Mouse (Mus musculus): ENCODE results near the gene Pold1. TPM values are rescaled to one million over a fixed set of nuclear protein-coding genes. Genes with fewer than 3 reads are reported as not detected.
A peak's percentile ranks its signal among the peaks of the same experiment; 100 is the strongest.

Gene Pold1
- polyA plus RNA-seq, 1 experiment, result 14.9 TPM

DNA sequence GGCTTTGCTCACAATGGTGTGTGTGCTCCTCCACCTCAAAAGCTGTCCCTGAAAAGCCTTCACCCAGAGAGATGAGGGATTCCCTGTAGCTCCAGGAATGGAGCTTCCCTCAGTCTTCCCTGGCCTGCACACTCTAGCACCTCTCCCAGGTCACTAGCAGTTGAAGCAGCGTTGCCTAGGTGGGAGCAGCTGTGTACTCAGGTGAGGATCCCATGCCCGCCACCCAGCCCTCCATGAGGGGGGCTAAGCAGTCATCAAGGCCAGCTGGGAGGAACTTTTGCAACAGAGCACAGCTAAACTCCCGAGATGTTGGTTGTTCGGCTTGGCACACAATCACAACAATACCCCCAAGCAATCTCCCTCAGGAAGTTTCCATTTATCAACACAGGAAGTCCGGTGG lies 34.1 kb upstream of the Pold1 start:
- no peak for DNase-seq (ENCODE audit: extremely low spot score in 1 of 2, low spot score in 1 of 2)

DNA sequence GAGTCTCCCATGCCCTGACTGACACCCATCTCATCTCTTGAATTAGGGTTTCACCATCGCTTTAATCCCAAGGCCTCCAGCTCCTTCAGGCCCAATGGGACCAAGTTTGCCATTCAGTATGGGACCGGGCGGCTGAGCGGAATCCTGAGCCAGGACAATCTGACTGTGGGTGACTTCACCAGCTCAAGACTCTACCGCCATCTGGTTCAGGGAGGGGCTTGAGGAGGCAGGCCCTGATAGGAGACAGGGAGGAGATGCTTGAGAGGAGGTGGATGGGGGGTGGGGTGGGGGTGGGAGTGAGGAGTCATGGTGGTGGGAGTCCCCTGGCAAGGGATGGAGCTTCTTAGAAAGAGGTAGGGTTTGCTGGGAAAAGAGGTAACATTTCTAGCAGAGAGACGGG lies 33.0 kb upstream of the Pold1 start:
- no peak for DNase-seq (ENCODE audit: extremely low spot score in 1 of 2, low spot score in 1 of 2)

DNA sequence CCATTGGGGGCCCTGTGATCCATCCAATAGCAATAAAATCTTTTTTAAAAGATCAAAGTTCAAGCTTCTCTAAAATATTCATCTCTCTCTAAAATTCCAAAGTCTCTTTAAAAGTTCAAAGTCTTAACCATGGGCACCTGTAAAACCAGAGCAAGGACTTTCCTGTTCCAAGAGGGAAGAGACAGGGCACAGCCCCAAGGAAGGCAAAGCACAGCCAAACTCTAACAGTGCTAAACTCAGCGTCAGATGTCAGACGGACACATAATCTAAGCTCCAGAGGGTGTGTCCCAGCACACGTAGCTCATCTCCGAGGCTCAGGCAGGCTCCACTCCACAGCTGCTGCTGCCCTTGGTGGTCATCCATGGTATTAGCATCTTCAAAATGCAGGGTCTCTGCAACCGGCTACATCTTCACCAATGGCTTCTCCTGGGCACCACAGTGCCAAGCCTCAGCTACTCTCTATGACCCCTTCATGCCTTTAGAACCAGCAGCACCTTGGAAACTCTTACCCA lies 27.7 kb upstream of the Pold1 start:
- DNase-seq (ENCODE audit: extremely low spot score in 1 of 2, low spot score in 1 of 2), result no peak

DNA sequence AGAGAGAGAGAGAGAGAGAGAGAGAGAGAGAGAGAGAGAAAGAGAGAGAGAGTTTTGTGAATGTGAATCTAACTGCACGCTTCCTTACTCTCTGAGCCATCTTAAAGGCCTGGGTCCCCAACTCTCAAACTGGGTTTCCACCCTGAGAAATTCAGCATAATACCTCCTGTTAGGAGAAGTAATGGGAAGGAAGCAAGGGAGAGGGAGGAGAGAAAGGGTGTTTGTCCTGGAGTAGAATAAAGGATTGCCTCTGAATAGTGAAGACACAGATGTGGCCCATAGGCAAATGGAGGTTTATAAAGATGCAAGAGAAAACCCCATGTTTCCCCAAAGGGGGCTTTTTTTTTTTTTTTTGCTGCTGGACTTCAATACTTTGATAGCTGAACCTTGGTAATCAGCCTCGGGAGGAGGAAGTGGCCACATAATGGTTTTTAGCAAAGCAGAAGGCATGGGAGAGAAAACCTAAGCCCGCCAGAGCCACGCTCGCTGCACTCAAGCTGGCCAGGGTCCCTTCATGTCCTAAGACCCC lies 24.4 kb upstream of the Pold1 start:
- no peak for DNase-seq (ENCODE audit: extremely low spot score in 1 of 2, low spot score in 1 of 2)

DNA sequence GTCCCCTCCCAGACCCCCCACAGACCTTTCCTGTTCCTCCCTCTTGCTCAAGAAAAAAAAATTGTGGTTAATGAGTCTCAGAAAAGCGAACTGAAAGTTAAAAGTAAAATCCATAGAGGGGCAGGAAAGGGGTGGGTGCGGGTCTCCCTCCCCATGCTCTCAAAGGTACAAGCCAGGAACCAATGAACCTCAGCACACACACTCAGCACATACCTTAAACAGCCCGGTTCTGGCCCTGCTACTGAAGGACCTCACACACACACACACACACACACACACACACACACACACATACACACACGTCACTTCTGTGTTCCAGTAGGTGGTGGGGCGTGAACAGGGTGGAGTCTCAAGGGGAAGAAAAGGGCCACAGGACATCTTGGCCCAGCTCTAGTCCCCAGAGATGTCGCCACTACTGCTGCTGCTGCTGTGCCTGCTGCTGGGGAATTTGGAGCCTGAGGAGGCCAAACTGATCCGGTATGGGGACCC lies 23.6 kb upstream of the Pold1 start, which contains the start of gene Napsa:
Gene Napsa, plus strand, starts transcription at position 168 of the 489 bp plus-strand sequence.
- no peak for DNase-seq (ENCODE audit: extremely low spot score in 1 of 2, low spot score in 1 of 2)

DNA sequence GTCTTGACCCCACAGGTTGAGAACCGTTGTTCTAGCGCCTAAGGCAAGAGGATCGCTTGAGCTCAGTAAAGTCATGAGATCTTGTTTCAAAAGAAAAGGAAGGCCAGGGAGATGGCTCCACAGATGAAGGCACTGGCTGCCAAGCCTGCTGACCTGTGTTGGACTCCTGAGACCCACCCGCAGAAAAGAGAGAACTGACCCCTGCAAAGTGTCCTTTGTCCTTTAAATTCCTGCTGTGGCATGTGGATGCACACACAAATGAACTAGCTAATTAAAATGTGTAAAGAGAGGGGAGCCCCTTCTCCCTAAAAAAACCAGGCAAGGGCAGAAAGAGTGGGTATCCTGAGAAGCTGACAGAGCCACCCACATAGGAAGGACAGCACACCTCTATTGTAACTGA lies 23.2 kb upstream of the Pold1 start:
- no peak for DNase-seq (ENCODE audit: extremely low spot score in 1 of 2, low spot score in 1 of 2)

DNA sequence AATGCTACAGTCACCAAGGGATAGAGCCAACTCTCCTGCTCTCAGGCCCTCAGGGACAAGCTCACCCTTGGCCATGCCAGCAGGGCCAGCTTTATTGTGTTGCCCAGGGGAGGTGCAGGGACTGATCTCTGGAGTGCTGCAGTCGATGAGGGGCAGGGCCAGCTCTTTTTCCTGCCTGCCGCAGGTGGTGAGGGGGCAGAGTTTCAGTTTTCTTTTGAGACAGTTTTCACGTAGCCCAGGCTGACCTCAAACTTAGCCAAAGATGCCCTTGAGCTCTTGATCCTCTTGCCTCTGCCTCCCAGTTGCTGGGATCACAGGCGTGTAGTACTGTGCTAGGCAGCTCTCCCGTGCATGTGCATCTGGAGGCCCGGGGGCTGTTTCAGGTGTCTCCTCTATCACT lies 22.3 kb upstream of the Pold1 start:
- no peak for DNase-seq (ENCODE audit: extremely low spot score in 1 of 2, low spot score in 1 of 2)

DNA sequence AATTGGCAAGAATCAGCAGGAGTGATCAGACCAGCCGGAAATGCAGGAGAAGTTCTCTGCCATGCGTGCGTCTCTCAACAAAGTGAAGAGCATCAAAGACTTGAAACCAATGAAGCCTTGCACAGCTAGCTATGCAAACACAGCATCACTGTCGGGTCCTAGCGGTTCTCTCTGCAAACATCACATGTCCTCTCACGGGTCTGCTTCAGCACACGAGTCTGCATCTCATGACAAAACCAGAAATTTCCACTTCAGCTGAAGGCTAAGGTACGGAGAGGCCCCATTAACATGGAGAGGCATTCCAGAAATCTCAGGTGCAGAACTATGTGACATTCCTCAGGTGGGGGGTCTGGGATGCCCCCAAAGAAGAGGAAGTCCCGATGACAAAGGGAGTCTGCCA lies 20.2 kb upstream of the Pold1 start:
- DNase-seq (ENCODE audit: extremely low spot score in 1 of 2, low spot score in 1 of 2), result no peak

DNA sequence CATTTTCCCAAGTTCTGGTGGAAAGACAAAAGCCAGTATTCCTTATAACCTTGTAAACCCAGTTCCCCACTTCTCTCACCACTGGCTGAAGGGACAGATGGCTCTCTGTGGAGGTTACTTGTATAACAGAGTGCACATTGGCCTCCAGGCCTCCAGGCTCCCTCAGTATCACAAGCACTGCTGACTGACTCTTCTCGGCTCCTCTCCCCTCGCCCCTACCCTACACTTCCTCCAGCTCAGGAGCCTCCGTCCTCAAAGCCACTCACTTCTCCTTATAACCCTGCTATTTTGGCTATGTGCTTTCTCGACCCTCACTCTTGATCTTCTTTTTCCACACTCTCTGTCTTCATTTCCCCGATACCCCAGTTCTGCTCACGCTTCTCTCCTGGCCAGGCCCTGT lies 16.8 kb upstream of the Pold1 start:
- DNase-seq (ENCODE audit: extremely low spot score in 1 of 2, low spot score in 1 of 2), result no peak

DNA sequence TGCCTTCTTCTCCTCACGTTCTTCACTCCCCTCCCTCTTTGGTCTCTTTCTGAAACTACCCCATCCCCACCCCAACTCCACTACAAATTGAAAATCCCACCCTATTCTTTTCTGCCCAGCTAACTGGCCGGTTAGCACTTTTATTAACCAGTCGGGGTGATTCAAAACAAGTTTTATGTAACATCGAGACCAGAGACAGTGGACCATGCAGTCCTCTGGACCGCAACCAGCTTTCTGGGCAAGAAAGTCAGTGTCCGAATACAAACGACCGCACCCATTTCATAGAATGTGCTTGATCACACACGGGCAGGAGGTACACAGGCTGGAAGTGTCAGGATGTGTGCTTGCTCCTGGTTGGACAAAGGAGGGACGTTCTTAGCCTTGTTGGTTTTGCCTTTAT lies 15.8 kb upstream of the Pold1 start:
- DNase-seq (ENCODE audit: extremely low spot score in 1 of 2, low spot score in 1 of 2), result no peak

DNA sequence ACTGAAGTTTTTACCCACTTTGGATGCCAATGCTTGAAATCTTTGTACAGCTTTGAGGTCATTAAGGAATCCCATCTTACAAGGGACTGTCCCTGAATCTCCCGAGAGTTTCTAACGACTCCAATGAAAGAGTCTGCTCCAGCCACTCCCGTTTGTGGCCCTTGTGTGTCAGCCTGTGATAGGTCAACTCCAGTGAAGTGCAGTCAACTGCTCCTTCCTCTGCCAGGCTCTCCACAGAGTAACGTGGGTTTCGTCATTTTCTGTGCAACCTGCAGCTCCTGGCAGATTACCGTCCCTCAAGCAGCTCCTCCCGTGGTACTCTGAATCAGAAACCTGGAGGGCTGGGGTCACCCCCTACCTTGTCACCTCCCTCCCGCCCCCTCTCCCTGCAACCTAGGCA lies 14.6 kb upstream of the Pold1 start:
- DNase-seq (ENCODE audit: extremely low spot score in 1 of 2, low spot score in 1 of 2), result no peak

DNA sequence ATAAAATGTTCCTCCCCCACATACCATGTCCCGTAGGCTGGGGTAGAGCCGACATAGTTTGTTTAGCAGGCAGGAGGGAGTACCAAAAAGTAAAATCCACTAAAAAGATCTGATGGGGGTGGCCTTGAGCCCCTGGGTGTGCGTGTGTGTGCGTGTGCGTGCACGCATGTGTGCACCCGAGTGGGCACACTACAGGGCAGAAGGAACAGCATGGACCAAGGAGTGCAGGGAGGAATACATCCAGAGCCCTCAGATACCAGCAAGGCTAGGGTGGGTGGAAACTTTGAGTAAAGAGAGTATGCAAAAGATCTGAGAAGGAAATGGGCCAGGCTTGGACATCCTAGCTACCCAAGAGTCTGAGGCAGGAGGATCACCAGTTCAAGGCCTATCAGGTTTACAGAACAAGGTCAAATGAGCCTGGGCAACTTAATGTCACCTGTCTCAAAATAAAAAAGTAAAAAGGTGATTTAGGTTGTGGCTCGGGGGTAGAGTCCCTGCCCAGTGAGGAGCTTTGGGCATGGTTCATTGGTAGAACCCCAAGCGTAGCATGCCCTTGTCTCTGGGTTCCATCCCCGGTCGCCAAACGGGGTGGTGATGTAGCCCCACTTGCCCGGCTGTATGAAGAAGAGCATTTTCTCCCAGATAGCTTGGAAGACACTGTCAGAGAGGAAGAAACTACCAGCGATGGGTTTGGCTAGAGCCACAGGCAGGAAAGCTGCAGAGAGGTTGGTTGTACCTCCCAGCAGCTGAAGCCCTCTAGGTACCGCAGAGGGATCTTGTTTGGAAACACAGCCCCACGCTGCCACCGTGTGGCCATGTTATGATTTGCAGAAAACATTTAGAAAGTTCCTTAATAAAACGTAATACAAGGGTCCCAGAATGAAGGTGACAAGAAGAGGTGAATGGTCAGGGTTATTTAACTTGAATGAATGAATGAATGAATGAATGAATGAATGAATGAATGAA lies 12.1 kb upstream of the Pold1 start:
- peak in 1 of 2 experiments; percentile 90 for DNase-seq (ENCODE audit: extremely low spot score in 1 of 2, low spot score in 1 of 2)

DNA sequence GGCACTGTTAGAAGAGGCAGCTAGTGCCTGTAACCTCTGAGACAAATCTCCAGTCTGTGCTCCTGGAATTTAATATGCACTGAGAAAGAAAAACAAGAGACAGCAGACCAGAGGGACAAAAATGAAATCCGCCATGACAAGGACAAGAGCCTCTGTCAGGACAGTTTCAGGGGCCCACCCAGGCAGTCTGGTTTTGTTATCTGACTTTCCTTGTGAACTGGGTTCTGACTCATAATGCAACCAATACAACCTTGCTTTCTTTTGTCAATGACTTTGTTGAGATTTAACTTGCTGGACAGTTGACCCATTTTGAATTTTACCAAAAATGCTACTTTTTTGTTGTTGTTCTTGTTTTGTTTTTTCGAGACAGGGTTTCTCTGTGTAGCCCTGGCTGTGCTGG lies 9.0 kb upstream of the Pold1 start:
- DNase-seq (ENCODE audit: extremely low spot score in 1 of 2, low spot score in 1 of 2), result no peak

DNA sequence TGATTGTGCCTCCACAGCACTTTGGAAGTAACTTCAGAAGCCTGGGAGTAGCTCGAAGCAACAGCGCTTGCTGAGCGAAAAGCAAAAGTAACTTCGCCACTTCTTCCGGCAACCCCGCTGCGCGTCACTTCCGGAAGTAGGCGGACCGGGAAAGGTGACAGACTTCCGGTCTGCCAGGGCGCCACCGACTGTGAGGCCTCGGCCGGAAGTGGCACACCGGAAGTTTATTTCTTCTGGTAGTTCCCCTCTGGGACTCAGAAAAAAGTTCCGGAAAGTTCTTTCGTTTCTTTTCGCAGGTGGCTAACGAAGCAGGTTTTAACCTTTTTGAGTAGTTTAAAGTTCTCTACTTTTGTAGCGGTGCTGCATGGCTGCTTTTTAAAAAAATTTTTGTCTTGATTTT lies 5.2 kb upstream of the Pold1 start, which contains the start of gene Nr1h2:
Gene Nr1h2, minus strand, starts transcription at position 126 of the 400 bp plus-strand sequence.
- peak; percentile 88 to 96 for DNase-seq (ENCODE audit: extremely low spot score in 1 of 2, low spot score in 1 of 2)

DNA sequence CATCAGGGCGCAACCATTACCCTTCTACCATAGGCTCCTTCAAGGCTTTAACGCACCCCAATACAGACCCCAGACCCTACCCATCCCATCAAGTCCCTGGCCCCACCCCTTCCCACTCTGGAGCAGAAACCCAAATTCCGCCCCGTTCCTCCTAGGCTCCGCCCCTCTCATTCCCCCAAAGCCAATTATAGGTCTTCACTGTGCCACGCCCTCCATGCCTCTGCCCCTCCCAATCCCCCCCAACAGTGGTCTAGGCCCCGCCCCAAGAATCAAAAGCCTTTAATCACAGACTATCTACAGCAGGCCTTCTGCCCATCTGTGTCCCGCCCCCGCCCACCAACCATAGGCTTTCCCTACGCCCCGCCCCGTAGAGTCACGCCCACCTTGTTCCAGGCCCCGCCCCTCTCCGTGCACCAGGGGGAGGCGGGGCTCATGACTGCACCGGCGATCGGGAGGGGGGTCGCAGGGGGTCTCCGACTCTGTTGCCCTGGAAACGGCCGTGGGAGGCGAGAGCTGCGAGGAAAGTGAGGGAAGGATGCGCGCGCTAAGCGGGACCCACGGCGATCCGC lies 4.6 kb upstream of the Pold1 start:
- peak in 1 of 2 experiments; percentile 52 for DNase-seq (ENCODE audit: extremely low spot score in 1 of 2, low spot score in 1 of 2)

DNA sequence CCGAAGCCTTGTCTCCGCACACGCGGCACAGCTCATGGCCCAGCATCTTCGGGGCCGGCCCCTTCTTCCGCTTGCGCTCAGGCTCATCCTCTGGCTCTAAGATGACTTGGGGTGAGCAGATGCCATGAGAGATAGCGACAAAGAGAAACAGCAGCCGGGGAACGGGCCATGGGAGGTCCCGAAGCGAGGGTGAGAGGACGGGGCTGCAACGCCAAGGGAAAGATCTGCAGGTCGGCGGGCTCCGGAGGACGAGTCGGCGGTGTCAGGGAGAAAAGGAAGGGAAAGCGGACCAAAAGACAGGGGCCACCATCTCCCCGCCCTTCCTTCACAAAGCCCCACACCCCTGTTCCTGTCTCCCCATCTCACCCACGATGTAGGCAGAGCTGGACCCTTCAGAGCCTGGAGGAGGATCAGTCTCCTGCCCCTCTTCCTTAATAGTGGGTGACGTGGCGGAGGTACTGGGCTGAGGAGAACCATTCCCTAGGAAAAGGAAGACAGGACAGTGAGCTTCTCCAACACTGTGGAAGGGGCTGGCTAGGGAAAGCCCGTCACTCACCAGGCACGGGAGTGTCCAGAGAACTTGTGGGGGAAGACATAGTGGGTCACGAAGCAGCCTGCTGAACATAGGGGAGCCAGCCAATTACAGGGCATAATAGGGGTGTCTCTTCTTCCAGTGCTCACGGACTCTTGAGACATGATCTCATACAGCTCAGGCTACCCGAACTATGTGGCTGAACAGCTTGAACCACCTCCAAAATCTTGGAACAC lies 3.7 kb upstream of the Pold1 start:
- no peak for DNase-seq (ENCODE audit: extremely low spot score in 1 of 2, low spot score in 1 of 2)

DNA sequence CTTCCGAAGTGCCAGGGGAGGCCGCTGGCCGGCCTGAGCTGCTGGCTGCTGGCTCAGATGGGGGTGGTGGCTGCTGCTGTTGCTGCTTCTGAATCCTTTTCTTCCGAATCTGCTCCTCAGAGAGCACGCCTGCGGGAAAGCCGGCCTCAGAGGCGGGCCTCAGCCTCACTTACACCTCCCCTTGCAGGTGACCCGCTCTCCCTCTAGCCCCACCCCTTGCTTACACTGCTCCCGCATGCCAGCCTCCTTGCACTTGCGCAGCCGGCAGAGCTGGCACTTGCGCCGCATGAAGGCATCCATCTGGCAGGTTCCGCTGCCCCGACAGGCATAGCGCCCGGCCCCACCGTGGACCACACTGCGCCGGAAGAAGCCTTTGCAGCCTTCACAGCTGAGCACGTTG lies 3.1 kb upstream of the Pold1 start:
- DNase-seq (ENCODE audit: extremely low spot score in 1 of 2, low spot score in 1 of 2), result no peak

DNA sequence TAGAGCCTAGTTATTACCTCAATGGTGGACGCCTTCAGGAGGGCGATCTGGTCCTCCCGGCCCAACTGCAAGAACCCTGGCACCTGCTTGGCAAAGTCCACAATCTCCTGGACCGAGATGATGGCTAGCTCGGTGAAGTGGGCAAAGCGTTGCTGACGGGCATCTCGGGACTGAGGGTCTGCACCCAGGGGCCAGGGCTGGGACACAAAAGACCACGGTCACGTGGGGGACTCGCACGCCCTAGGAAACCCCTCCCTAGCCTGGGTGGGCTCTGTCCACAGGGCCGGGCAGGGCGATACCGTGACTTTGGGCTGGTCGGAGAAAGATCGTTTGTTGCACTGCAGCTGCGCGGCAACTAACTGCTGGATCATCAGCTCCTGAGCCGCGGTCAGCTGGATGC lies 2.7 kb upstream of the Pold1 start:
- DNase-seq (ENCODE audit: extremely low spot score in 1 of 2, low spot score in 1 of 2), result no peak

DNA sequence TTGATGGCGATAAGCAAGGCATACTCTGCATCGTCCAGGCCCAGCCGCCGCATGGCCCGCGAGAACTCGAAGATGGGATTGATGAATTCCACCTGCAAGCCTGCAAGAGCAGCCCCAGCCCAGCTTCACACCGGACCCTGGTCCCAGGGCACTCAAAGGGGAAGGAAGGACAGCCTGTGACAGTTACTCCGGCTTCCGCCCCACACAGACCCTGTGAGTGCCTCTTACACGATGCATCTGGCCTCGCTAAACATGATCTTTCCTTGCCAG lies 1.7 kb upstream of the Pold1 start:
- no peak for DNase-seq (ENCODE audit: extremely low spot score in 1 of 2, low spot score in 1 of 2)

DNA sequence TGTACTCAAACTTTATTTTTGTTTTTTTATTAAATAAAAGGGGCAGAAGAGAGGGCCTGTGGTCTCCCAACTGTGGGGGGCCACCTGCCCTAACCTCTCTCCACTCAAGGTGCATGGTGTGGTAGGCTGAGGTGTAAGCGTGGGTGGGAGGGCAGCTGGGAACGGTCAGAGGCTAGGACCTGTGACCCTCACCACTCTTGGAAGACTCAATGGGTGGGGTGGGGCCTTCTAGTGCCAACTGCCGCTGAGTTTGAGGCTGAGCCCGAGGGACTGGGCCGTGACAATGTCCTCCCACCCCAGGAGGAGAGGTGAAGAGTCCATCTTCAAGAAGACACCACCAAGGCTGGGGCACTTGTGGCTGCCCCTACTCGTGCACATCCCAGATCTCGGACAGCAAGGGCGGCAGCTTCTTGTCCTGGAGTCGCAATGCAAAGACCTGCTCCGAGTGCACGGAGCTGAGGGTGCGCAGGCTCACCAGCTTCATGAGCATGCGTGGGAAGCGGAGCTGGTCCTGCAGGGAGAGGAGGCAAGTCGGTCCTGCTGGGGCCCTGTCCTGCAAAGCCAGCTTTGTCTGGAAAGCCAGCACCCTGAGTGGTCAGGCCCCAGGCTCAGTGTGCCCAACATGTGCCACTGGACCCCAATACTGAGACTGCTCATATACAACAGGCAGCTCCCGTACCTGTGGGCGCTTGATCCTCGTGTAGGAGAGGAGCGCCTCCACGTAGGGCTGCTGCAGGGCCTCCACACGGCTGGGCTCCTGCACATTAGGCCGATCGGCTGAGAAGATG lies 1.2 kb upstream of the Pold1 start:
- no peak for DNase-seq (ENCODE audit: extremely low spot score in 1 of 2, low spot score in 1 of 2)
